Mouse (Mus musculus) liver, embryonic 14.5 days (tissue): Measurements from ENCODE around the gene Cpne5. TPM values are rescaled to one million over a fixed set of nuclear protein-coding genes. Genes with fewer than 3 reads are reported as not detected.

ENCODE experiments used
- ATAC-seq: fragments of 200-750 bp; cut with Nextera tagmentation; 2 replicates; pipeline ENCODE4 v1.8.0; 2017; ENCODE audit warnings: moderate number of reproducible peaks, mild to moderate bottlenecking, moderate library complexity; ENCODE audit not compliant: insufficient read depth
- DNase-seq, 3 experiments: peaks; one replicate each; pipeline ENCODE4 v3.0.0-alpha.2; 2012 to 2013; ENCODE audit warnings: low read depth in 3 of 3, low spot score in 3 of 3
- H3K27ac ChIP-seq: fragments of 300-500 bp; sonication (generic); 2 replicates; pipeline ENCODE4 v1.5.1; 2014; ENCODE audit warnings: moderate library complexity, mild to moderate bottlenecking, control low read depth, inconsistent platforms
- H3K27me3 ChIP-seq: fragments of 300-500 bp; sonication (generic); 2 replicates; pipeline ENCODE4 v1.6.1; 2014; ENCODE audit warnings: mild to moderate bottlenecking, low read length, moderate library complexity; ENCODE audit not compliant: control insufficient read depth, insufficient read depth
- H3K36me3 ChIP-seq: fragments of 300-500 bp; sonication (generic); replicated peaks from 2 replicates; pipeline ENCODE4 v1.6.1; 2014; ENCODE audit warnings: low read depth; ENCODE audit not compliant: control insufficient read depth, insufficient read depth
- H3K4me1 ChIP-seq, 2 experiments: fragments of 200-500 bp in 1 of 2; fragments of 300-500 bp in 1 of 2; sonication (generic) in 1 of 2; replicated peaks; 2 replicates each; pipeline ENCODE4 v1.6.1; 2012 to 2014; ENCODE audit warnings: antibody characterized with exemption in 1 of 2, inconsistent platforms in 1 of 2, low read length in 1 of 2; ENCODE audit not compliant: control insufficient read depth in 2 of 2, insufficient read depth in 2 of 2
- H3K4me2 ChIP-seq: fragments of 300-500 bp; sonication (generic); 2 replicates; pipeline ENCODE4 v1.6.1; 2014; ENCODE audit warnings: low read depth, mild to moderate bottlenecking, control low read depth, moderate library complexity
- H3K4me3 ChIP-seq, 2 experiments: fragments of 200-500 bp in 1 of 2; fragments of 300-500 bp in 1 of 2; sonication (generic) in 1 of 2; 2 replicates each; pipeline ENCODE4 v1.5.1; 2012 to 2014; ENCODE audit warnings: low read depth in 2 of 2, low read length in 2 of 2, mild to moderate bottlenecking in 2 of 2, control low read depth in 1 of 2, inconsistent platforms in 1 of 2, moderate library complexity in 1 of 2; ENCODE audit not compliant: insufficient read depth in 1 of 2
- H3K9ac ChIP-seq: fragments of 300-500 bp; sonication (generic); replicated peaks from 2 replicates; pipeline ENCODE4 v1.6.1; 2014; ENCODE audit warnings: mild to moderate bottlenecking, control low read depth, moderate library complexity
- H3K9me3 ChIP-seq: fragments of 300-500 bp; sonication (generic); 2 replicates; pipeline ENCODE4 v1.6.1; 2016; ENCODE audit warnings: low read length, mixed read lengths; ENCODE audit not compliant: control insufficient read depth
- CTCF ChIP-seq: IDR thresholded peaks from 2 replicates; pipeline ENCODE4 v1.5.1; 2016; ENCODE audit warnings: antibody characterized with exemption, low read depth, control low read depth
- EP300 ChIP-seq: IDR thresholded peaks from 2 replicates; pipeline ENCODE4 v1.6.1; 2016; ENCODE audit warnings: antibody characterized with exemption, low read depth
- WGBS: fragments of 180-500 bp; shearing (Covaris S2); extraction: QIAGEN DNeasy Blood & Tissue Kit; methylation state at CpG from one replicate; pipeline ENCODE4 v1.1.7; 2014; ENCODE audit not compliant: insufficient replicate concordance; 5-methylcytosine and 5-hydroxymethylcytosine counted together
- polyA plus RNA-seq, 2 experiments: library from polyadenylated mRNA; depleted of rRNA in 1 of 2; stranded (reverse) in 1 of 2; unstranded in 1 of 2; fragments of >200 nt; fragmentation: Nextera tagmentation in 1 of 2; extraction: Ambion mirVana in 1 of 2; gene quantifications; 2 replicates each; pipeline versions ENCODE4 v1.2.1 to v1.2.3; 2012 to 2014

The Cpne5 gene
- polyA plus RNA-seq, 2 experiments = 0.06 to 0.28 TPM

- no peaks in the 10 kb centered on the region for H3K36me3 ChIP-seq
- H3K4me3 ChIP-seq = no peak overlapping the region
- TF ChIP-seq EP300 (no peak), CTCF (no peak)
- 0 out of 4 replicates have a peak, but pooled peaks cover 0 to 2% of the 10 kb centered on the region in 2 experiments for H3K4me1 ChIP-seq
- no peak for ATAC-seq
- H3K9me3 ChIP-seq = no peaks in the 10 kb centered on the region
- DNase-seq = no peak
- 23% methylated on average over 7 of the region's 7 CpGs for WGBS
- 0 out of 2 replicates have a peak, but pooled peaks cover 2% of the 10 kb centered on the region for H3K27me3 ChIP-seq
- H3K4me2 ChIP-seq = no peak overlapping the region
- H3K27ac ChIP-seq = no peak overlapping the region
- H3K9ac ChIP-seq = no peak overlapping the region
Measured at GRCm38 (mm10) chr17:29211836-29212235, 26.1 kb downstream of the Cpne5 start.

- Histone ChIP-seq H3K4me2 (no peak overlapping the region), H3K36me3 (no peaks in the 10 kb centered on the region), H3K27me3 (0 out of 2 replicates have a peak, but pooled peaks cover 2% of the 10 kb centered on the region), H3K27ac (no peak overlapping the region), H3K4me1 (no peaks in the 10 kb centered on the region), H3K4me3 (no peak overlapping the region), H3K9ac (no peak overlapping the region), H3K9me3 (no peaks in the 10 kb centered on the region)
- no peak for DNase-seq
- no peak for TF ChIP-seq CTCF
- TF ChIP-seq EP300 = no peak
- ATAC-seq = no peak
- WGBS = 82% methylated on average over 3 of the region's 3 CpGs
Measured at GRCm38 (mm10) chr17:29210037-29210436, 27.9 kb downstream of the Cpne5 start.

GRCm38 (mm10) chr17:29206052-29206451 is 31.9 kb downstream of the Cpne5 start:
- Histone ChIP-seq H3K9me3 (no peaks in the 10 kb centered on the region), H3K4me1 (no peaks in the 10 kb centered on the region), H3K4me3 (no peak overlapping the region), H3K4me2 (no peak overlapping the region), H3K9ac (no peak overlapping the region), H3K27me3 (no peaks in the 10 kb centered on the region), H3K36me3 (no peaks in the 10 kb centered on the region), H3K27ac (no peak overlapping the region)
- 70% methylated on average over 7 of the region's 7 CpGs for WGBS
- no peak for TF ChIP-seq CTCF
- TF ChIP-seq EP300 = no peak
- ATAC-seq (no peak), DNase-seq (no peak)

GRCm38 (mm10) chr17:29202604-29203003 is 35.4 kb downstream of the Cpne5 start:
- ATAC-seq = no peak
- H3K9me3 ChIP-seq = no peaks in the 10 kb centered on the region
- 62% methylated on average over 6 of the region's 6 CpGs for WGBS
- H3K4me2 ChIP-seq = no peak overlapping the region
- no peaks in the 10 kb centered on the region for H3K36me3 ChIP-seq
- no peak overlapping the region for H3K4me3 ChIP-seq
- TF ChIP-seq EP300 (no peak), CTCF (no peak)
- no peak overlapping the region for H3K27ac ChIP-seq
- DNase-seq = no peak
- no peaks in the 10 kb centered on the region for H3K27me3 ChIP-seq
- H3K4me1 ChIP-seq = no peaks in the 10 kb centered on the region
- H3K9ac ChIP-seq = no peak overlapping the region

- Histone ChIP-seq H3K4me3 (no peak overlapping the region), H3K4me2 (no peak overlapping the region), H3K4me1 (no peaks in the 10 kb centered on the region), H3K9me3 (no peaks in the 10 kb centered on the region), H3K9ac (no peak overlapping the region), H3K36me3 (no peaks in the 10 kb centered on the region), H3K27me3 (no peaks in the 10 kb centered on the region), H3K27ac (no peak overlapping the region)
- WGBS = 39% methylated on average over 7 of the region's 7 CpGs
- no peak for ATAC-seq
- TF ChIP-seq EP300 (no peak), CTCF (no peak)
- DNase-seq = no peak
Measured at GRCm38 (mm10) chr17:29199821-29200220, 38.1 kb downstream of the Cpne5 start.
